Mouse (Mus musculus) ES-Bruce4 (cell line): ENCODE data around the gene Lysmd1.

Source experiments
- CTCF ChIP-seq: IDR thresholded peaks from one replicate; pipeline ENCODE4 v1.8.1; 2011; ENCODE audit warnings: low read depth, low read length
- EP300 ChIP-seq: IDR thresholded peaks from 2 replicates; pipeline ENCODE4 v1.6.1; 2011; ENCODE audit warnings: low read depth, low read length; ENCODE audit not compliant: insufficient read depth
- POLR2A ChIP-seq: IDR thresholded peaks from one replicate; pipeline ENCODE4 v1.8.1; 2011; ENCODE audit warnings: low read length; ENCODE audit not compliant: insufficient read depth

DNA sequence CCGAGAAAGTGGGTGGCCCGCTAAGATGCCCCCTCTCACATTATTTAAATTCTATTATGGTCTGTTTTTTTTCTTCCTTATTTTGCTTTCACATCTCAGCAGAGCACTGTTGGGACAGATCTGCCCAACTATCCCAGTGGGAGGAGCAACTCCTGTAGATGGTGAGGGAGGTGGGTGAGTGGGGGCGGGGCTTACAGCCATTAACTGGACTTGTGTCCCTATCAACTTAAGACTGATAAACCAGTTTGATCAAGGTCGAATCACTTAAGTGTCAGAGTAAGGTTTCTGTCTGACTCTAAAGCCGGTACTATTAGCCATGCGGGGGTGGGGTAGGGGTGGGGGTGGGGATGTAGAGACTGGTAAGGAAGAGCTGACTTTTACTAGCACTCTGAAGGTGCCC lies 1.1 kb downstream of the Lysmd1 start:
- no peak for TF ChIP-seq CTCF
- no peak for TF ChIP-seq POLR2A
- no peak for TF ChIP-seq EP300
